Mouse (Mus musculus) erythroblast, embryonic 14.5 days (primary cell): ENCODE data around the gene Thra.

ENCODE experiments used
- GATA1 ChIP-seq: IDR thresholded peaks from 2 replicates; pipeline ENCODE4 v1.6.1; 2012; ENCODE audit warnings: low read length, inconsistent platforms, mixed read lengths
- TAL1 ChIP-seq: IDR thresholded peaks from 3 replicates; pipeline ENCODE4 v1.6.1; 2012; ENCODE audit warnings: low read length, inconsistent platforms, mixed read lengths

DNA sequence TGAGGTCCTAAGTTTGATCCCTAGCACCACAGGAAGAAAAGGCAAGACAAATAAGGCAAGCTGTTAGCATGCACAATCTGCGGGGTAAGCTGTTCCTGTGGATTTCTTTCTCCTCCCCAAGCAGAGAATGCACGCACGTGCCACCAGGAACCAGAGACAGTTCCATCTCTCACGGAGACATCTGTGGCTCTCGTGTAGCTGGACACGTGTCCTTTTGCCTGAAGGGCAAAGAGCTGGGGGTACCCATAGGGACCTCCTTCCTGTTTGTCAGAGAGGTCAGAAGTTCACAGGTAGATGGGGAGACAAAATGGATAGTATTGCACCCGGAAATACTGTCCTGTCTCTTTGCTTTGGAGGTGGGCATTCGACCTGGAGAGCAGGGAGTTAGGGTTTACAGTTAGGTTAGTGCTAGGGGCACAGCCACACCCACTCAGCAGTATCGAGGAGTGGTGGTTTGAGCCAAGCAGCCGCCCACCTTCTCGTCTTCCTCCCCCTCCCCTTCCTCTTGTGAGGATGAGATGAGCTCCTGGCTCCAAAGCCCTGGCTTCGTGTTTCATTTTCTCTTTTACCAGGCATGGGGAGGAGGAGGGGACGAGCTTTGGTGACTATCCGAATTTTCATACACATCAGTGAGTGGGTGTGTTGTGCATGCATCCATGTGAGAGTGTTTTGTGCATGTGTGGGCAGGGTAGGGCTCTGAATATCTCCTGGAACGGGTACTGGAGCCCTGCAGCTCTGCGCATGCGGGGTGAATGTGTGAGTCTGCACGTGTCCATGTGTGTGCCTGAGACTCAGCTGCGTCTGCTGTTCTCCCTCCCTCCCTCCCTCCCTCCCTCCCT is 6.6 kb downstream of the Thra start:
- TF ChIP-seq GATA1 (no peak), TAL1 (no peak)
